Mouse (Mus musculus) hindbrain, embryonic 11.5 days (tissue): Measurements from ENCODE around the gene Wdr63. TPM values are rescaled to one million over a fixed set of nuclear protein-coding genes. Genes with fewer than 3 reads are reported as not detected.

ENCODE experiments used
- ATAC-seq: fragments of 200-750 bp; cut with Nextera tagmentation; 2 replicates; pipeline ENCODE4 v1.8.0; 2017; ENCODE audit warnings: mild to moderate bottlenecking, moderate TSS enrichment, moderate library complexity; ENCODE audit not compliant: low FRiP score
- DNase-seq: peaks from one replicate; pipeline ENCODE4 v3.0.0-alpha.2; 2015; ENCODE audit warnings: low spot score
- H3K27ac ChIP-seq: fragments of 300-500 bp; sonication (generic); 2 replicates; pipeline ENCODE4 v1.5.1; 2014; ENCODE audit warnings: mild to moderate bottlenecking, low read depth, low read length
- H3K27me3 ChIP-seq: fragments of 300-500 bp; sonication (generic); 2 replicates; pipeline ENCODE4 v1.6.1; 2014; ENCODE audit warnings: mild to moderate bottlenecking, low read length, moderate library complexity, mixed read lengths; ENCODE audit not compliant: control insufficient read depth, insufficient read depth
- H3K36me3 ChIP-seq: fragments of 300-500 bp; sonication (generic); 2 replicates; pipeline ENCODE4 v1.6.1; 2014; ENCODE audit warnings: mild to moderate bottlenecking, low read length, moderate library complexity, mixed read lengths; ENCODE audit not compliant: control insufficient read depth, insufficient read depth
- H3K4me1 ChIP-seq: fragments of 300-500 bp; sonication (generic); replicated peaks from 2 replicates; pipeline ENCODE4 v1.6.1; 2014; ENCODE audit warnings: low read length, mixed read lengths; ENCODE audit not compliant: control insufficient read depth, insufficient read depth
- H3K4me2 ChIP-seq: fragments of 300-500 bp; sonication (generic); replicated peaks from 2 replicates; pipeline ENCODE4 v1.6.1; 2014; ENCODE audit warnings: mild to moderate bottlenecking, low read depth, low read length
- H3K4me3 ChIP-seq: fragments of 300-500 bp; sonication (generic); 2 replicates; pipeline ENCODE4 v1.5.1; 2014; ENCODE audit warnings: low read depth, low read length
- H3K9ac ChIP-seq: fragments of 300-500 bp; sonication (generic); 2 replicates; pipeline ENCODE4 v1.6.1; 2014; ENCODE audit warnings: low read depth, low read length
- H3K9me3 ChIP-seq: fragments of 300-500 bp; sonication (generic); 2 replicates; pipeline ENCODE4 v1.6.1; 2016; ENCODE audit warnings: low read length; ENCODE audit not compliant: control insufficient read depth
- WGBS: fragments of 180-500 bp; shearing (Covaris S2); extraction: QIAGEN DNeasy Blood & Tissue Kit; methylation state at CpG from one replicate; pipeline ENCODE4 v1.1.7; 2014; 5-methylcytosine and 5-hydroxymethylcytosine counted together
- polyA plus RNA-seq: library from polyadenylated mRNA; unstranded; fragments of >200 nt; fragmentation: Nextera tagmentation; extraction: Ambion mirVana; gene quantifications from 2 replicates; pipeline ENCODE4 v1.2.1, GENCODE M21; 2014

Gene Wdr63
- polyA plus RNA-seq, 1 experiment from 2014 or later = 1.0 TPM

GRCm38 (mm10) chr3:146017521-146017920 lies 90.4 kb downstream of the Wdr63 start:
- Histone ChIP-seq H3K9me3 (no peaks in the 10 kb centered on the region), H3K9ac (no peak overlapping the region), H3K36me3 (no peaks in the 10 kb centered on the region), H3K27me3 (no peaks in the 10 kb centered on the region), H3K4me3 (no peak overlapping the region), H3K4me1 (no peaks in the 10 kb centered on the region), H3K4me2 (no peak overlapping the region), H3K27ac (no peak overlapping the region)
- DNase-seq (no peak), ATAC-seq (no peak)
- WGBS = 67% methylated on average over 9 of the region's 9 CpGs

- Histone ChIP-seq H3K36me3 (no peaks in the 10 kb centered on the region), H3K9ac (no peak overlapping the region), H3K4me3 (no peak overlapping the region), H3K9me3 (no peaks in the 10 kb centered on the region), H3K4me2 (no peak overlapping the region), H3K27me3 (no peaks in the 10 kb centered on the region), H3K4me1 (no peaks in the 10 kb centered on the region), H3K27ac (no peak overlapping the region)
- ATAC-seq (no peak), DNase-seq (no peak)
- WGBS = 90% methylated on average over 13 of the region's 13 CpGs
Observed at GRCm38 (mm10) chr3:146016979-146017378, 91.0 kb downstream of the Wdr63 start.

- Histone ChIP-seq H3K4me1 (no peaks in the 10 kb centered on the region), H3K4me2 (no peak overlapping the region), H3K4me3 (no peak overlapping the region), H3K27ac (no peak overlapping the region), H3K9ac (no peak overlapping the region), H3K36me3 (no peaks in the 10 kb centered on the region), H3K27me3 (no peaks in the 10 kb centered on the region), H3K9me3 (no peaks in the 10 kb centered on the region)
- ATAC-seq = no peak
- WGBS = 97% methylated on average over 12 of the region's 12 CpGs
- no peak for DNase-seq
Observed at GRCm38 (mm10) chr3:146014321-146014720, 93.6 kb downstream of the Wdr63 start.

GRCm38 (mm10) chr3:146013490-146013889 lies 94.4 kb downstream of the Wdr63 start:
- Histone ChIP-seq H3K27me3 (no peaks in the 10 kb centered on the region), H3K27ac (no peak overlapping the region), H3K4me3 (no peak overlapping the region), H3K36me3 (no peaks in the 10 kb centered on the region), H3K9ac (no peak overlapping the region), H3K9me3 (no peaks in the 10 kb centered on the region), H3K4me2 (no peak overlapping the region), H3K4me1 (no peaks in the 10 kb centered on the region)
- no peak for ATAC-seq
- DNase-seq = no peak
- WGBS = 93% methylated on average over 7 of the region's 7 CpGs

GRCm38 (mm10) chr3:146011544-146012218 lies 96.2 kb downstream of the Wdr63 start:
- H3K36me3 ChIP-seq = no peaks in the 10 kb centered on the region
- no peak for ATAC-seq
- H3K27ac ChIP-seq = no peak overlapping the region
- 61% methylated on average over 8 of the region's 8 CpGs for WGBS
- no peak overlapping the region for H3K4me2 ChIP-seq
- H3K27me3 ChIP-seq = no peaks in the 10 kb centered on the region
- H3K4me3 ChIP-seq = no peak overlapping the region
- no peaks in the 10 kb centered on the region for H3K9me3 ChIP-seq
- no peak overlapping the region for H3K9ac ChIP-seq
- H3K4me1 ChIP-seq = no peaks in the 10 kb centered on the region
- DNase-seq = no peak

- Histone ChIP-seq H3K9ac (no peak overlapping the region), H3K4me1 (no peaks in the 10 kb centered on the region), H3K4me3 (no peak overlapping the region), H3K36me3 (no peaks in the 10 kb centered on the region), H3K27ac (no peak overlapping the region), H3K27me3 (no peaks in the 10 kb centered on the region), H3K4me2 (no peak overlapping the region), H3K9me3 (no peaks in the 10 kb centered on the region)
- 78% methylated on average over 4 of the region's 4 CpGs for WGBS
- DNase-seq = no peak
- ATAC-seq = no peak
Observed at GRCm38 (mm10) chr3:146010751-146011150, 97.2 kb downstream of the Wdr63 start.

- DNase-seq (no peak), ATAC-seq (no peak)
- Histone ChIP-seq H3K27me3 (no peaks in the 10 kb centered on the region), H3K36me3 (no peaks in the 10 kb centered on the region), H3K9me3 (no peaks in the 10 kb centered on the region), H3K4me3 (no peak overlapping the region), H3K4me1 (no peaks in the 10 kb centered on the region), H3K27ac (no peak overlapping the region), H3K4me2 (no peak overlapping the region), H3K9ac (no peak overlapping the region)
- WGBS = 74% methylated on average over 20 of the region's 20 CpGs
Observed at GRCm38 (mm10) chr3:146009859-146010645, 97.9 kb downstream of the Wdr63 start.

GRCm38 (mm10) chr3:146007872-146008271 lies 100.1 kb downstream of the Wdr63 start:
- no peak overlapping the region for H3K9ac ChIP-seq
- no peaks in the 10 kb centered on the region for H3K4me1 ChIP-seq
- no peak overlapping the region for H3K4me2 ChIP-seq
- H3K27me3 ChIP-seq = no peaks in the 10 kb centered on the region
- H3K27ac ChIP-seq = no peak overlapping the region
- no peaks in the 10 kb centered on the region for H3K36me3 ChIP-seq
- H3K9me3 ChIP-seq = no peaks in the 10 kb centered on the region
- DNase-seq = no peak
- 87% methylated on average over 6 of the region's 6 CpGs for WGBS
- no peak for ATAC-seq
- H3K4me3 ChIP-seq = no peak overlapping the region
